Mouse (Mus musculus) MEL (cell line): ENCODE measurements around the gene Tshz2.

Experiments used
- CTCF ChIP-seq, 3 experiments: IDR thresholded peaks in 2 of 3; conservative IDR thresholded peaks in 1 of 3; 2 replicates each; pipeline ENCODE4 v1.5.1; 2011 to 2012; ENCODE audit warnings: low read length in 3 of 3, low read depth in 2 of 3, mild to moderate bottlenecking in 2 of 3, improper control_type of control experiment in 1 of 3, inconsistent platforms in 1 of 3, mixed read lengths in 1 of 3, moderate library complexity in 1 of 3; ENCODE audit not compliant: control insufficient read depth in 1 of 3, insufficient read depth in 1 of 3, poor library complexity in 1 of 3, severe bottlenecking in 1 of 3
- MEF2A ChIP-seq: IDR thresholded peaks from 2 replicates; pipeline ENCODE4 v1.6.1; 2014; ENCODE audit warnings: low read depth, mild to moderate bottlenecking, inconsistent platforms, low read length, improper control_type of control experiment; ENCODE audit not compliant: poor library complexity, insufficient replicate concordance, severe bottlenecking; ENCODE audit errors: extremely low read depth

DNA sequence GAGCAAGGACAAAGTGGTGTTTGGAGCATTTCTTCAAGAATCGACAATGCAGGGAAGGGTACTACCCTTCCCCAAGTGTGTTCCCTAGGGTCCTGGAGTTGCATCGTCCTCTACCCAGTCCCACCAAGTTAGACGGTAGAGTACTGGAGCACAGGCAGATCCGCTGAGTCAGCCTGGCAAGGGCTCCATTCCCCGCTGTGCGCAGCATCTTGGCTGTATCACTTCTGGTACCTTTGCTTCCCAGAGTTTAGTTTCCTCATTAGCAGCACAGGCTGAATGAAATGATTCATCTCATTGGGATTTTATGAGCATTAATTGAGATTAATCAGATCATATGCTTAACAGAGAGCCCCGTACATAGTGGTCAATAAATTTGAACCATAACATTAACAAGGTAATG is 14.3 kb downstream of the Tshz2 start:
- TF ChIP-seq CTCF (IDR thresholded peaks at IDR 0.05 in 2 of 3, conservative IDR thresholded peaks at IDR 0.05 in 1 of 3; ENCODE audit: control insufficient read depth in 1 of 3, insufficient read depth in 1 of 3, low read depth in 2 of 3, low read length in 3 of 3, poor library complexity in 1 of 3, severe bottlenecking in 1 of 3) = no peak
- TF ChIP-seq MEF2A = no peak
